Mouse (Mus musculus) midbrain, embryonic 16.5 days (tissue): Measurements from ENCODE around the gene Il6st. TPM values are rescaled to one million over a fixed set of nuclear protein-coding genes. Genes with fewer than 3 reads are reported as not detected.

Source experiments
- ATAC-seq: fragments of 200-750 bp; cut with Nextera tagmentation; 2 replicates; pipeline ENCODE4 v1.8.0; 2017; ENCODE audit warnings: moderate TSS enrichment
- H3K27ac ChIP-seq: fragments of 300-500 bp; sonication (generic); 2 replicates; pipeline ENCODE4 v1.5.1; 2014; ENCODE audit warnings: mild to moderate bottlenecking, low read length, mixed read lengths
- H3K27me3 ChIP-seq: fragments of 300-500 bp; sonication (generic); 2 replicates; pipeline ENCODE4 v1.6.1; 2014; ENCODE audit warnings: low read depth, low read length, mixed read lengths; ENCODE audit not compliant: control insufficient read depth, insufficient read depth
- H3K36me3 ChIP-seq: fragments of 300-500 bp; sonication (generic); 2 replicates; pipeline ENCODE4 v1.6.1; 2014; ENCODE audit warnings: mild to moderate bottlenecking, low read length, moderate library complexity, mixed read lengths; ENCODE audit not compliant: control insufficient read depth, insufficient read depth
- H3K4me1 ChIP-seq: fragments of 300-500 bp; sonication (generic); 2 replicates; pipeline ENCODE4 v1.6.1; 2014; ENCODE audit warnings: mild to moderate bottlenecking, low read length, mixed read lengths; ENCODE audit not compliant: control insufficient read depth, insufficient read depth
- H3K4me2 ChIP-seq: fragments of 300-500 bp; sonication (generic); 2 replicates; pipeline ENCODE4 v1.6.1; 2014; ENCODE audit warnings: mild to moderate bottlenecking, low read length, mixed read lengths
- H3K4me3 ChIP-seq: fragments of 300-500 bp; sonication (generic); 2 replicates; pipeline ENCODE4 v1.5.1; 2014; ENCODE audit warnings: low read depth, mild to moderate bottlenecking, low read length, moderate library complexity, mixed read lengths
- H3K9ac ChIP-seq: fragments of 300-500 bp; sonication (generic); 2 replicates; pipeline ENCODE4 v1.6.1; 2014; ENCODE audit warnings: low read depth, low read length, mixed read lengths
- H3K9me3 ChIP-seq: fragments of 300-500 bp; sonication (generic); replicated peaks from 2 replicates; pipeline ENCODE4 v1.6.1; 2014; ENCODE audit warnings: mild to moderate bottlenecking, low read length, mixed read lengths; ENCODE audit not compliant: control insufficient read depth, poor library complexity, severe bottlenecking
- WGBS: fragments of 180-500 bp; shearing (Covaris S2); extraction: QIAGEN DNeasy Blood & Tissue Kit; methylation state at CpG from one replicate; pipeline ENCODE4 v1.1.7; 2014; 5-methylcytosine and 5-hydroxymethylcytosine counted together
- polyA plus RNA-seq: library from polyadenylated mRNA; unstranded; fragments of >200 nt; fragmentation: Nextera tagmentation; extraction: Ambion mirVana; gene quantifications from 2 replicates; pipeline ENCODE4 v1.2.1, GENCODE M21; 2015

Gene Il6st
- polyA plus RNA-seq, 1 experiment from 2014 or later: 25.1 TPM

- Histone ChIP-seq H3K27me3 (no peaks in the 10 kb centered on the region), H3K4me2 (no peak overlapping the region), H3K27ac (no peak overlapping the region), H3K9ac (no peak overlapping the region), H3K36me3 (no peaks in the 10 kb centered on the region), H3K4me1 (peaks cover 20% of the 10 kb centered on the region), H3K9me3 (no peaks in the 10 kb centered on the region), H3K4me3 (no peak overlapping the region)
- ATAC-seq: no peak
- 47% methylated on average over 6 of the region's 6 CpGs for WGBS
Observed at GRCm38 (mm10) chr13:112462411-112462987, 1.4 kb upstream of the Il6st start.

GRCm38 (mm10) chr13:112463337-112463802 is 500 bp upstream of the Il6st start:
- peak overlapping the region; percentile 79 for H3K27ac ChIP-seq
- H3K4me1 ChIP-seq: peaks cover 20% of the 10 kb centered on the region
- H3K4me2 ChIP-seq: peak overlapping the region; percentile 96
- 2% methylated on average over 17 of the region's 17 CpGs for WGBS
- H3K36me3 ChIP-seq: no peaks in the 10 kb centered on the region
- H3K4me3 ChIP-seq: peak overlapping the region; percentile 96
- H3K27me3 ChIP-seq: no peaks in the 10 kb centered on the region
- no peaks in the 10 kb centered on the region for H3K9me3 ChIP-seq
- peak; percentile 78 for ATAC-seq
- peak overlapping the region; percentile 95 for H3K9ac ChIP-seq

DNA sequence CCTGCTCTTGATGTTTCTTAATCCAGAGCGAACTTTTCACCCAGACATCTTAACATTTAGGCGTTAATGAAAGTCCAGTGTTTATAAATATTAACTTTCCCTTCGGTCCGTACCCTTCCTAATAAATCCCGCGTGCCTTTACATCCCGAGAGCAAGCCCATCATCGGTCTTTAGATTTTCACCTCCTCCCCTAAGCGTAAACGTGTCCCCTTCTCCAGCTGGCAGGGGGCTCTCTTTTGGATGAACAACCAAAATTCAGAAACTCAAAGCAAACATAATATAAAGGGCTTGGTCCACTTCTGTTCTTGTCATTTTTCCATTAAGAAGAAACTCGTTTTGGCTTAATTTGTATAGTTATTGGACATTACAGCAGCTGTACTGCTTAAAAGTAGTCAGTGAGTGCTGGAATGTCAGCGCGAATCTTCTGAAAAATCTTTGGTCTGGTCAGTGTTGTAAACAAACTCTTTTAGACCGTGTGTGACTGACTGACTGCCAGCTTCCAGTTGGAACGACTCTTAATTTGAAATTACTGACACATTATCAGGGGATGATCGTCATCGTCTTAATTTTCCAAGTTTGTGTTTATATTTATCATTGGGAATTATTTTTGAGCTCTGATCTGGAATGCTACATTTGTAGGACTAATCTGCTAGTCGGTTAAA is 887 bp downstream of the Il6st start:
- H3K27me3 ChIP-seq: no peaks in the 10 kb centered on the region
- WGBS: 4% methylated on average over 18 of the region's 18 CpGs
- peak overlapping the region; percentile 95 for H3K9ac ChIP-seq

GRCm38 (mm10) chr13:112465585-112465984 is 1.7 kb downstream of the Il6st start:
- Histone ChIP-seq H3K4me1 (peaks cover 20% of the 10 kb centered on the region), H3K36me3 (no peaks in the 10 kb centered on the region), H3K4me2 (peak overlapping the region; percentile 7; the same call in 1 of the 2 replicates), H3K27ac (no peak overlapping the region), H3K9me3 (no peaks in the 10 kb centered on the region), H3K9ac (no peak overlapping the region), H3K27me3 (no peaks in the 10 kb centered on the region), H3K4me3 (no peak overlapping the region)
- no peak for ATAC-seq
- WGBS: 67% methylated on average over 2 of the region's 2 CpGs

More for the DNA sequence above, 887 bp downstream of the Il6st start:
- Histone ChIP-seq H3K4me3 (peak overlapping the region; percentile 96), H3K36me3 (no peaks in the 10 kb centered on the region), H3K4me2 (peak overlapping the region; percentile 96), H3K9me3 (no peaks in the 10 kb centered on the region), H3K4me1 (peaks cover 20% of the 10 kb centered on the region), H3K27ac (peak overlapping the region; percentile 79)
- no peak for ATAC-seq

GRCm38 (mm10) chr13:112466136-112466945 is 2.5 kb downstream of the Il6st start:
- 86% methylated on average over 19 of the region's 19 CpGs for WGBS
- Histone ChIP-seq H3K4me1 (peaks cover 20% of the 10 kb centered on the region), H3K4me2 (no peak overlapping the region), H3K36me3 (no peaks in the 10 kb centered on the region), H3K4me3 (no peak overlapping the region), H3K9me3 (no peaks in the 10 kb centered on the region), H3K27me3 (no peaks in the 10 kb centered on the region), H3K9ac (no peak overlapping the region), H3K27ac (no peak overlapping the region)
- no peak for ATAC-seq

- Histone ChIP-seq H3K4me1 (peaks cover 20% of the 10 kb centered on the region), H3K27ac (no peak overlapping the region), H3K36me3 (no peaks in the 10 kb centered on the region), H3K9ac (no peak overlapping the region), H3K4me2 (no peak overlapping the region), H3K9me3 (no peaks in the 10 kb centered on the region), H3K4me3 (no peak overlapping the region), H3K27me3 (no peaks in the 10 kb centered on the region)
- WGBS: 90% methylated on average over 3 of the region's 3 CpGs
- ATAC-seq: no peak
Observed at GRCm38 (mm10) chr13:112466946-112467255, 3.0 kb downstream of the Il6st start.

DNA sequence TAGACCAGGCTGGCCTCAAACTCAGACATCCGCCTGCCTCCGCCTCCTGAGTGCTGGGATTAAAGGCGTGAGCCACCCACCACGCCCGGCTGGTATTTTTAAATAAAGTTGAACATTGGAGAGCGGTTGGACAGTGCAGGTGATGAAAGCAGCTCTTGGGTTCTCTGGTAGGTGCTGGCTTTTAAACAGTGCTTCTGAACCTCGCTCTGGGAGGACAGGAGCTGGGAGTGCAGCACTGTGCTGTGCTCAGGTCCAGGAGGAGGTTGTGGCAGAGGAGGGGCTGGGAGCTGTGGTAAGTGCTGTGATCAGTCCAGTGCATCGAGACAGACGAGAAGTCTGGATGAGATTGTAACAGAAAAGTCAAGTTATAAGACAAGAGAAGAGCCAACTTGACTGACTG is 3.5 kb downstream of the Il6st start:
- Histone ChIP-seq H3K9ac (no peak overlapping the region), H3K36me3 (no peaks in the 10 kb centered on the region), H3K4me2 (no peak overlapping the region), H3K4me3 (no peak overlapping the region), H3K9me3 (no peaks in the 10 kb centered on the region), H3K4me1 (peaks cover 20% of the 10 kb centered on the region), H3K27ac (no peak overlapping the region), H3K27me3 (no peaks in the 10 kb centered on the region)
- WGBS: 91% methylated on average over 9 of the region's 9 CpGs
- no peak for ATAC-seq

GRCm38 (mm10) chr13:112469491-112469890 is 5.6 kb downstream of the Il6st start:
- H3K36me3 ChIP-seq: no peaks in the 10 kb centered on the region
- H3K4me1 ChIP-seq: peaks cover 15% of the 10 kb centered on the region
- H3K27me3 ChIP-seq: no peaks in the 10 kb centered on the region
- no peaks in the 10 kb centered on the region for H3K9me3 ChIP-seq
- H3K4me3 ChIP-seq: no peak overlapping the region
- no peak overlapping the region for H3K4me2 ChIP-seq
- no peak for ATAC-seq
- no peak overlapping the region for H3K27ac ChIP-seq
- WGBS: 84% methylated on average over 5 of the region's 5 CpGs
- H3K9ac ChIP-seq: no peak overlapping the region

GRCm38 (mm10) chr13:112471201-112471600 is 7.3 kb downstream of the Il6st start:
- peaks cover 2% of the 10 kb centered on the region; the same call in 1 of the 2 replicates for H3K36me3 ChIP-seq
- WGBS: 89% methylated on average over 9 of the region's 9 CpGs

More at GRCm38 (mm10) chr13:112471201-112471600, 7.3 kb downstream of the Il6st start:
- Histone ChIP-seq H3K4me3 (no peak overlapping the region), H3K27ac (no peak overlapping the region), H3K9me3 (no peaks in the 10 kb centered on the region), H3K4me2 (no peak overlapping the region), H3K4me1 (peaks cover 3% of the 10 kb centered on the region; the same call in 1 of the 2 replicates), H3K27me3 (no peaks in the 10 kb centered on the region), H3K9ac (no peak overlapping the region)
- no peak for ATAC-seq
